In genomic region chr2:70660887-70661714, GRCm38 (mm10) we compare ENCODE assay signal across 8 mouse cellular contexts. TPM values are rescaled to one million over a fixed set of nuclear protein-coding genes. Genes with fewer than 3 reads are reported as not detected.
DNase-seq lines count a peak whose midpoint lies in the region; ATAC-seq and TF ChIP-seq lines count a peak whose summit lies in the region.

Gorasp2 (plus strand) TSS chr2:70661576.

- TF ChIP-seq POLR2A in lung, adult 2 months (IDR thresholded peaks at IDR 0.05; ENCODE audit: borderline replicate concordance, extremely low read depth, low read depth, low read length) = peak; percentile 92

- H3K27ac ChIP-seq in ES-E14 (ENCODE audit: insufficient read depth, low read depth, low read length, poor library complexity, severe bottlenecking) = peak within 1 kb of the TSS; percentile 60; the same call in 1 of the 2 replicates
- peak within 1 kb of the TSS; percentile 80 for H3K27ac ChIP-seq in forebrain, embryonic 15.5 days (replicated peaks)

- H3K36me3 ChIP-seq in ES-E14 (ENCODE audit: control insufficient read depth, insufficient read depth, low read length, poor library complexity, severe bottlenecking) = no peaks in the 10 kb centered on the region
- H3K36me3 ChIP-seq in forebrain, embryonic 15.5 days = no peaks in the 10 kb centered on the region

- H3K9ac ChIP-seq in ES-E14 (ENCODE audit: insufficient read depth, low read depth, low read length, poor library complexity, severe bottlenecking) = peak within 1 kb of the TSS; percentile 99
- peak within 1 kb of the TSS; percentile 76 for H3K9ac ChIP-seq in forebrain, embryonic 15.5 days (replicated peaks)

- TF ChIP-seq CTCF in lung, adult 2 months (IDR thresholded peaks at IDR 0.05; ENCODE audit: insufficient read depth, low read length) = peak; percentile 71

- 2% methylated on average over 64 of the region's 64 CpGs for WGBS in forebrain, embryonic 15.5 days
- 1% methylated on average over 63 of the region's 64 CpGs for WGBS in lung, adult 2 months

- H3K4me2 ChIP-seq in forebrain, embryonic 15.5 days (replicated peaks) = peak within 1 kb of the TSS; percentile 72

- peak; percentile 94 for DNase-seq in ES-E14 (ENCODE audit: low read depth, low spot score)
- DNase-seq in cerebellum, adult 11-12 months = peak; percentile 96
- DNase-seq in heart, postnatal 25 days (ENCODE audit: low spot score) = peak; percentile 90
- peak; percentile 95 to 98 for DNase-seq in layer of hippocampus, adult 18-20 months (ENCODE audit: low spot score in 2 of 2)
- peak; percentile 94 for DNase-seq in lung, adult 2 months
- peak; percentile 90 to 92 for DNase-seq in thymus, adult 18-20 months

- H3K4me3 ChIP-seq in ES-E14 (ENCODE audit: insufficient read depth in 1 of 2, low read depth in 1 of 2, low read length in 2 of 2, poor library complexity in 1 of 2, severe bottlenecking in 1 of 2) = peak within 1 kb of the TSS; percentile 94 to 96
- peak within 1 kb of the TSS; percentile 81 for H3K4me3 ChIP-seq in forebrain, embryonic 15.5 days
- H3K4me3 ChIP-seq in lung, adult 2 months (replicated peaks; ENCODE audit: extremely low read depth, low read depth, low read length) = peak within 1 kb of the TSS; percentile 92

- no peaks in the 10 kb centered on the region for H3K9me3 ChIP-seq in ES-E14 (ENCODE audit: control insufficient read depth, insufficient read depth, low read depth, low read length)
- no peaks in the 10 kb centered on the region for H3K9me3 ChIP-seq in forebrain, embryonic 15.5 days

- intact Hi-C loops in heart, postnatal 25 days (cut with DNase I) = no loop called here

- ATAC-seq in forebrain, embryonic 15.5 days (replicated peaks) = peak; percentile 96
- ATAC-seq in neutrophil, adult 5-6 weeks (ENCODE audit: extremely low read depth, insufficient number of reproducible peaks, low FRiP score, poor library complexity, severe bottlenecking) = peak; percentile 96

- in situ Hi-C loops in ES-E14 (cut with MboI; ENCODE audit: low sequenced_read_pairs in 2 of 2, unreplicated experiment in 2 of 2) = no loop called here

- no peaks in the 10 kb centered on the region for H3K27me3 ChIP-seq in forebrain, embryonic 15.5 days

- H3K4me1 ChIP-seq in ES-E14 (ENCODE audit: control insufficient read depth in 2 of 2, insufficient read depth in 2 of 2, low read length in 2 of 2, poor library complexity in 1 of 2) = peaks cover 0 to 5% of the 10 kb centered on the region in 2 experiments; a peak in 1 of 4 replicates
- peaks cover 31% of the 10 kb centered on the region for H3K4me1 ChIP-seq in forebrain, embryonic 15.5 days
- peaks cover 15% of the 10 kb centered on the region for H3K4me1 ChIP-seq in lung, adult 2 months (ENCODE audit: control insufficient read depth, insufficient read depth, low read length)

TF ChIP-seq in ES-E14, 5 proteins besides CTCF, POLR2A, EP300 and RAD21:
- 0 out of 2 replicates have a peak, but pooled peaks have one; percentile 49 for TF ChIP-seq ZC3H11A (IDR thresholded peaks at IDR 0.05; ENCODE audit: borderline replicate concordance, low read depth, low read length)
- peak; percentile 81 for TF ChIP-seq HCFC1 (IDR thresholded peaks at IDR 0.05; ENCODE audit: borderline replicate concordance, insufficient read depth, low read length)
- TF ChIP-seq MAFK (IDR thresholded peaks at IDR 0.05; ENCODE audit: insufficient read depth, low read depth, low read length) = no peak
- TF ChIP-seq CHD2 (IDR thresholded peaks at IDR 0.05; ENCODE audit: low read depth, low read length) = no peak
- no peak for TF ChIP-seq ZNF384 (IDR thresholded peaks at IDR 0.05; ENCODE audit: low read depth, low read length)

RNA-seq across cellular contexts. Expression of gene Gorasp2, which starts in this region (rescaled TPM):
- total RNA-seq in ES-E14 (2012; rRNA removed) = 36.3 and 55.2 TPM in 2 replicates
- 125 and 130 TPM in 2 replicates for polyA plus RNA-seq in forebrain, embryonic 15.5 days (2015; fragmentation: Nextera tagmentation; extraction: Ambion mirVana)
- 10 to 100 TPM; 60.8 to 61.5 TPM for total RNA-seq in heart, postnatal 25 days (2021)
- 100 to 1,000 TPM; 106 TPM for total RNA-seq in layer of hippocampus, adult 18-20 months (2021)
- polyA plus RNA-seq in lung, adult 2 months (2012; rRNA removed) = 93.3 and 95.5 TPM in 2 replicates
- total RNA-seq in neutrophil, adult 5-6 weeks (2017) = 59.4 and 59.9 TPM in 2 replicates

Comparison
In these comparisons a context has a peak if more than half of its experiments do, and no peak if none do; other contexts are left out.
1. Peak in every context shown above with its lines: DNase-seq, ATAC-seq, H3K4me3 ChIP-seq and H3K27ac ChIP-seq.